Mouse (Mus musculus): ENCODE measurements around the gene Ccdc113. TPM values are rescaled to one million over a fixed set of nuclear protein-coding genes. Genes with fewer than 3 reads are reported as not detected.

Gene Ccdc113
- polyA plus RNA-seq, 1 experiment from 2014 or later, result 2.7 TPM

Other genes starting within 250 kb of the Ccdc113 start
- 0.25 and 0.99 TPM in 2 replicates for gene Cngb1, start 227.5 kb upstream of the Ccdc113 start, polyA plus RNA-seq (2015; fragmentation: Nextera tagmentation; extraction: Ambion mirVana)
- 0.63 and 0.64 TPM in 2 replicates for gene Tepp, start 223.5 kb upstream of the Ccdc113 start, polyA plus RNA-seq (2015; fragmentation: Nextera tagmentation; extraction: Ambion mirVana)
- gene Zfp319, start 202.1 kb upstream of the Ccdc113 start, polyA plus RNA-seq (2015; fragmentation: Nextera tagmentation; extraction: Ambion mirVana), result 8.2 and 9.4 TPM in 2 replicates
- 39.6 and 40.4 TPM in 2 replicates for gene Usb1, start 201.8 kb upstream of the Ccdc113 start, polyA plus RNA-seq (2015; fragmentation: Nextera tagmentation; extraction: Ambion mirVana)
- gene Mmp15, start 181.8 kb upstream of the Ccdc113 start, polyA plus RNA-seq (2015; fragmentation: Nextera tagmentation; extraction: Ambion mirVana), result 18.1 and 20.4 TPM in 2 replicates
- gene Cfap20, start 99.2 kb upstream of the Ccdc113 start, polyA plus RNA-seq (2015; fragmentation: Nextera tagmentation; extraction: Ambion mirVana), result 143 and 150 TPM in 2 replicates
- gene Csnk2a2, start 44.0 kb upstream of the Ccdc113 start, polyA plus RNA-seq (2015; fragmentation: Nextera tagmentation; extraction: Ambion mirVana), result 9.6 and 11.3 TPM in 2 replicates
- not detected in 2 replicates for gene Prss54, start 42.3 kb downstream of the Ccdc113 start, polyA plus RNA-seq (2015; fragmentation: Nextera tagmentation; extraction: Ambion mirVana)
- gene Gins3, start 99.4 kb downstream of the Ccdc113 start, polyA plus RNA-seq (2015; fragmentation: Nextera tagmentation; extraction: Ambion mirVana), result 23.6 and 25.3 TPM in 2 replicates
- gene Ndrg4, start 142.9 kb downstream of the Ccdc113 start, polyA plus RNA-seq (2015; fragmentation: Nextera tagmentation; extraction: Ambion mirVana), result 18.5 and 20.4 TPM in 2 replicates
- gene Setd6, start 181.8 kb downstream of the Ccdc113 start, polyA plus RNA-seq (2015; fragmentation: Nextera tagmentation; extraction: Ambion mirVana), result 17.3 and 18.3 TPM in 2 replicates